9 mouse cellular contexts compared by ENCODE assay signal in the genomic region with DNA sequence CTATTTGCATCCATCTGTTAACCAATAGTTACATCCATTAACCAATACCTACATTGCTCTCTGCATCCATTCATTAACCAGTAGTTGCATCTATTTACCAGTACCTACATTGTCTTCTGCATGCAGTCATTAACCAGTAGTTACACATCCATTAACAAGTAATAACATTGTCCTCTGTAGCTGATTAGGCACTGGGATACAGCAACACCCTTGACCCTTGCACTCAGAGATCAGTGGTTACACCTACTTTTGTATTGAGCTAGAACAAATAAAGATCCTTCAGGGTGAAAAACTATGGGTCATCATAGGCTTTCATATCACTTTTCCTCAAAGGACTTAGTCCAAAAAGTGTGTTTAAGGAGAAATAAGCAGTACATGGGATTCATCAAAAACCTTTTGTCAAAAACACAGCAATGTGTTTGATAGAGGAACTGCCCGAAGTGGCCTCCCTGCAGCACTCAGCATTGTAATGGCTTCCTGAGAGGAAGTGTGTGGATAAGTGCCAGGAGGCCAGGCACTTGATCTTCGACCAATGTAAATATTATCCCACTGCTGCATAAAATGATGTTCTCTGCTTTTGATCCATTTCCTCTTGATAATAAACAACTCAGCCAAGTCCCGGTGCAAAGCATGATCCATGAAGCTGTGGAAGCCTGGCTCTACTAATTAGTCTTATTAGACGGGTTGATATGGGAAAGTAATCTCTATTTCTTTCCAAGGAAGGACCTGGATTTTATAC.
DNase-seq lines count a peak whose midpoint lies in the region; ATAC-seq and TF ChIP-seq lines count a peak whose summit lies in the region.
"Had no signal": no experiment of that assay in that cellular context is flagged by ENCODE, and none has a peak within 500 bp of the region (broad histone marks: within the 10 kb centered on the region; RNA-seq: fewer than 3 reads in every experiment).

No protein-coding gene starts in this region.

- H3K4me2 ChIP-seq in heart, embryonic 11.5 days, result no peak overlapping the region
- no peak overlapping the region for H3K4me2 ChIP-seq in kidney, embryonic 16.5 days (replicated peaks; ENCODE audit: low read depth, low read length)
- H3K4me2 ChIP-seq in forebrain, embryonic 15.5 days (replicated peaks), result no peak overlapping the region

- no peak overlapping the region for H3K9ac ChIP-seq in heart, embryonic 11.5 days (ENCODE audit: low read depth, low read length)
- H3K9ac ChIP-seq in kidney, embryonic 16.5 days (replicated peaks; ENCODE audit: low read length), result no peak overlapping the region
- H3K9ac ChIP-seq in forebrain, embryonic 15.5 days (replicated peaks), result no peak overlapping the region

- ATAC-seq in heart, embryonic 11.5 days (replicated peaks; ENCODE audit: insufficient number of reproducible peaks, low FRiP score, low TSS enrichment), result 0 out of 2 replicates have a peak, but pooled peaks have one; percentile 57
- ATAC-seq in kidney, embryonic 16.5 days (ENCODE audit: low FRiP score, low TSS enrichment), result 0 out of 2 replicates have a peak, but pooled peaks have one; percentile 57
- ATAC-seq in forebrain, embryonic 15.5 days (replicated peaks), result no peak

- H3K9me3 ChIP-seq in heart, embryonic 11.5 days (replicated peaks; ENCODE audit: control insufficient read depth, low read length), result no peaks in the 10 kb centered on the region
- peaks cover 3% of the 10 kb centered on the region; the same call in 1 of the 2 replicates for H3K9me3 ChIP-seq in kidney, embryonic 16.5 days (ENCODE audit: low read length)
- H3K9me3 ChIP-seq in forebrain, embryonic 15.5 days, result no peaks in the 10 kb centered on the region
- H3K9me3 ChIP-seq: midbrain, embryonic 10.5 days had no signal

- TF ChIP-seq CTCF in left cerebral cortex, adult 2 months (IDR thresholded peaks at IDR 0.05), result no peak

- DNase-seq in left cerebral cortex, postnatal 4 days, result peak; percentile 2
- DNase-seq in left cerebral cortex, adult 2 months (ENCODE audit: extremely low spot score in 1 of 2, low spot score in 2 of 2), result no peak
- DNase-seq in lung, postnatal 4 days, result peak; percentile 73 to 78
- no peak for DNase-seq in left cerebral cortex, adult 9 months (ENCODE audit: low spot score in 2 of 2)
- no peak for DNase-seq in right cerebral cortex, adult 18-20 months

- no peak overlapping the region for H3K27ac ChIP-seq in left cerebral cortex, adult 2 months
- no peak overlapping the region for H3K27ac ChIP-seq in heart, embryonic 11.5 days (ENCODE audit: low read depth, low read length)
- no peak overlapping the region for H3K27ac ChIP-seq in kidney, embryonic 16.5 days (ENCODE audit: low read length)
- H3K27ac ChIP-seq in forebrain, embryonic 15.5 days (replicated peaks), result no peak overlapping the region
- H3K27ac ChIP-seq: midbrain, embryonic 10.5 days had no signal

- H3K27me3 ChIP-seq in heart, embryonic 11.5 days (ENCODE audit: control insufficient read depth, insufficient read depth, low read length), result no peaks in the 10 kb centered on the region
- no peaks in the 10 kb centered on the region for H3K27me3 ChIP-seq in kidney, embryonic 16.5 days (ENCODE audit: insufficient read depth, low read length)
- H3K27me3 ChIP-seq in forebrain, embryonic 15.5 days, result no peaks in the 10 kb centered on the region

- no peaks in the 10 kb centered on the region for H3K4me1 ChIP-seq in heart, embryonic 11.5 days (ENCODE audit: control insufficient read depth, insufficient read depth, low read length)
- H3K4me1 ChIP-seq in kidney, embryonic 16.5 days (ENCODE audit: insufficient read depth, low read length), result 0 out of 2 replicates have a peak, but pooled peaks cover 5% of the 10 kb centered on the region
- H3K4me1 ChIP-seq in forebrain, embryonic 15.5 days, result no peaks in the 10 kb centered on the region
- H3K4me1 ChIP-seq: midbrain, embryonic 10.5 days had no signal

- intact Hi-C loops in left cerebral cortex, postnatal 4 days (cut with DNase I), result no loop called here
- intact Hi-C loops in left cerebral cortex, adult 2 months (cut with DNase I), result no loop called here

- H3K36me3 ChIP-seq in heart, embryonic 11.5 days (ENCODE audit: control insufficient read depth, insufficient read depth, low read length), result no peaks in the 10 kb centered on the region
- H3K36me3 ChIP-seq in kidney, embryonic 16.5 days (ENCODE audit: insufficient read depth, low read length), result no peaks in the 10 kb centered on the region
- no peaks in the 10 kb centered on the region for H3K36me3 ChIP-seq in forebrain, embryonic 15.5 days
- H3K36me3 ChIP-seq: midbrain, embryonic 10.5 days had no signal

- H3K4me3 ChIP-seq in left cerebral cortex, adult 2 months, result no peak overlapping the region
- no peak overlapping the region for H3K4me3 ChIP-seq in heart, embryonic 11.5 days (ENCODE audit: low read depth, low read length)
- no peak overlapping the region for H3K4me3 ChIP-seq in kidney, embryonic 16.5 days (ENCODE audit: low read length)
- H3K4me3 ChIP-seq in forebrain, embryonic 15.5 days, result no peak overlapping the region
- H3K4me3 ChIP-seq: midbrain, embryonic 10.5 days had no signal

- 51% methylated on average over 4 of the region's 4 CpGs for WGBS in heart, embryonic 11.5 days (ENCODE audit: insufficient replicate concordance)
- WGBS in kidney, embryonic 16.5 days, result 24% methylated on average over 4 of the region's 4 CpGs
- WGBS in forebrain, embryonic 15.5 days, result 78% methylated on average over 4 of the region's 4 CpGs

Comparison
In these comparisons a context has a peak if more than half of its experiments do, and no peak if none do; other contexts are left out.
1. DNase-seq: peak in left cerebral cortex, postnatal 4 days (single experiment) and lung, postnatal 4 days (2 of 2); none in left cerebral cortex, adult 2 months (0 of 2), left cerebral cortex, adult 9 months (0 of 2) and right cerebral cortex, adult 18-20 months (single experiment).